Mouse (Mus musculus) right cerebral cortex, postnatal 36 days (tissue): Measurements from ENCODE around the gene Cnpy2.
"Not testable (repeated sequence)": the region's sequence is repeated elsewhere in the genome, so short reads cannot be mapped to it uniquely, and the experiment has no call there.

Source experiments
- DNase-seq, 2 experiments: peaks; one replicate each; pipeline ENCODE4 v3.0.0; 2022; ENCODE audit warnings: low spot score in 2 of 2, mixed read lengths in 1 of 2

The Cnpy2 gene

GRCm38 (mm10) chr10:128310902-128311301 is 11.4 kb upstream of the Cnpy2 start:
- no peak for DNase-seq

GRCm38 (mm10) chr10:128315578-128315977 is 6.7 kb upstream of the Cnpy2 start:
- DNase-seq: no peak

GRCm38 (mm10) chr10:128321641-128322040 is 618 bp upstream of the Cnpy2 start:
- no peak for DNase-seq

- DNase-seq: no peak
Observed at GRCm38 (mm10) chr10:128323516-128323915, 1.3 kb downstream of the Cnpy2 start.

- DNase-seq: peak in 1 of 2 experiments; percentile 24
Observed at GRCm38 (mm10) chr10:128326825-128327224, 4.6 kb downstream of the Cnpy2 start.

DNA sequence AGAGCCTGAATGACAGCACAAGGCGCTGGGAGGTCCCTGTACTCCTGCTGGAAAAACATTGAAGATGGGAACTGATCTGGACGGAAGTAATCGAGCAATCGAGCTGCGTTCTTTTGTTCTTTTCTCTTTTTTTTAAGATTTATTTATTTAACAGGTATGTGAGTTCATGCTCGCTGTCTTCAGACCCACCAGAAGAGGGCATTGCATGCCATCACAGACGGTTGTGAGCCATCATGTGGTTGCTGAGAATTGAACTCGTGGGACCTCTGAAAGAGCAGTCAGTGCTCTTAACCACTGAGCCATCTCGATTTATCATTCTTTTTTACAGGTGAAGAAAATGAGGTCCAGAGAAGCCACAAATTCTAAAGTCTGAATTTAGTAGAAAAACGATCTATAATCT is 5.4 kb downstream of the Cnpy2 start:
- no peak for DNase-seq

- not testable (repeated sequence) for DNase-seq
Observed at GRCm38 (mm10) chr10:128332358-128333249, 10.3 kb downstream of the Cnpy2 start.

DNA sequence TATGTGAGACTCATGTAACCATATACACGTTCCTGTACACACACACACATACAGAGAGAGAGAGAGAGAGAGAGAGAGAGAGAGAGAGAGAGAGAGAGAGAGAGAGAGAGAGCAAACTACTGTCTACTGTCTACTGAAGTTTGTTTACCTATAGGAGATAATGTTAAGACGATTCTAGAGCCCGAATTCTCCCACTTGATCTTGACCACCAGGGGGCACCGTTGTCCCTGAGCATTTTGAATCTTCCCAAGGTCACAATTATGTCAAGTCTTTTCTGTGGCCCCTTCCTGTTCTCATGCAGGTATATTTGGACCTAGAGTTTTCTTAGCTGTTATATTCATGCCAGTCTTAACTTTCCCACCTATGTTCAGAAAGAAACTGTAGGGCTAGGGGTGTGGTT is 13.3 kb downstream of the Cnpy2 start:
- DNase-seq: no peak

DNA sequence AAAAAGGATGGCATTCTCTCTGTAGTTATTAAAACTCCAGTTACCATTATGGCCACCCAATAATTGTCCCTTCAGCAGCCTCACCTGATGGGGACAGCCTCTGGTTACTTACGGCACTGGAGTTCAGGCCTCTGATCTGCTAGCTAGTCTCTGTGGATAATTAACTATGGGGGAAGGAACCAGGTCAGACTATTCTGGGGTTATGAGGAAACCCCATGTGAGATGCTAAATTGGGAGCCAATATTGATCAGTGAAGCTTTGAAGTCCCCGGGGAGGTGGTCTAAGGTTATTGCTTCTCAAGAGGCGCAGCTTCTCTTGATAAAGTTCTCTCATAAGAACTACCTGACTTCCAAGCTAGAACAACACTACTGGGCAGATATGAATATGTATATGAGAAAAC is 13.9 kb downstream of the Cnpy2 start:
- DNase-seq: no peak

GRCm38 (mm10) chr10:128336597-128336996 is 14.3 kb downstream of the Cnpy2 start:
- no peak for DNase-seq

GRCm38 (mm10) chr10:128337306-128338181 is 15.3 kb downstream of the Cnpy2 start, which contains the start of gene Cs:
Cs (plus strand) TSS chr10:128337734.
- DNase-seq: peak; percentile 92 to 93

GRCm38 (mm10) chr10:128338415-128338814 is 16.2 kb downstream of the Cnpy2 start:
- no peak for DNase-seq

DNA sequence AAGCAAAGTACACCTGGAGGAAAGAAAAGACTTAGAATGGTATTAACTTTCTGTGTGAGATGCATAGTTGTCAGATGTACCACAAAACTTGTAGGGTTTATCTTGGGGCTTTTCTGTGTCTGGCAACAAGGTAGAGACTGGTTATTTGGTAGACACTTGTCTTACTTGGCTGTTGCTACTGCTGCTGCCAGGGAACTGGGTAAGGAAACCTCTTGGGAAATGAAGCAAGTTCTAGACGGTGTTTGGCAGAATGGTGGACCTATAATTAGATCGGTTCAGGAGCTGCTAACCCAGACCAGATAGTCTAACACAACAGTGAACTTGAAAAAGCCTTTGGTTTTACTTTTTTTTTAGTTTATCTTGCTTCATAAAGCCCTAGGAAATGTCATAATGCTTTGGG is 16.7 kb downstream of the Cnpy2 start:
- no peak for DNase-seq

DNA sequence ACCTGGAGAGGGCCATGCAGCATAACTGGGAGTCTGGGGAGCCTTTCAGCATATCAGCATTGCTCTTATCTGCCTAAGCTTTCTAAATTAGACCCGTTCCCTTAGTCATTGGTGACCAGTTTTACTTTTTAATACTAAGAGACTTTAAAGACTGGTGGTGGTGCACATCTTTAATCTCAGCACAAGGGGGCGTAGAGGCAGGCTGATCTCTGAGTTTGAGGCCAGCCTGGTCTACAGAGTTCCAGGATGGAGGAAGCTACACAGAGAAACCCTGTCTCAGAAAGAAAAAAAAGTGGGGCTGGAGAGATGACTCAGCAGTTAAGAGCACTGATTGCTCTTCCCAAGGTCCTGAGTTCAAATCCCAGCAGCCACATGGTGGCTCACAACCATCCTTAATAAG is 18.0 kb downstream of the Cnpy2 start:
- no peak for DNase-seq

- no peak for DNase-seq
Observed at GRCm38 (mm10) chr10:128343436-128343835, 21.2 kb downstream of the Cnpy2 start.

DNA sequence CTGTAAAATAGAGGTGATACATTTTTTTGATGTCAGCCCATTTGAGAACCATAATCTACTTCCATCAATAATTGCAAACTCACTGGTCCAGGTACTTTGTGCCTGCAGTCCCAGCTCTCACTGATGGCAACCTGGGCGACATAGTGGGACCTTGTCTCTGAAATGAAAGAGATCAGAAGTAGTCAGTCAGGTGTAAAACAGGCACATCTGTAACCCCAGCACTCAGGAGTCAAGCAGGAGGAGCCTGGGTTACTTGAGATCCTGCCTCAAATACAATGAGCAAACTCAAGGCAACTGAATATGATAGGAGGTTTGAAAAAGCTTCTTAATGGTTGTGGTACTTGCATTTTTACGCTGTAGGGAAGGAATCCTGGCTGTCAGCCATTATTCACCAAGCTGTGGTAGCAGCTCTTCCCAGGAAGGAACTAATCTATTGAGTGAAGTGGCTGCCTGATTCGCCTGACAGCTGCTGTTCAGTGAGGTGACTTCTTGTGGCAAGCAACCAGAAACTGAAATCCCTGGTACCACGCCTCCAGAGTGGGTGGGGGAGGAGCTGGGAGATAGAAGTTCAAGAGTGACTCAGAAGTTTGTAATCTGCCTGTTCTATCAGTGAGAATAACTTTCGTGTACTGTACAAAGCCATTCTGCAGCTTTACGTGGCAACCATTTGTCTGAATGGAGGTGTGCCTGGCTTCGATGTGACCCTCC is 22.5 kb downstream of the Cnpy2 start:
- DNase-seq: peak; percentile 64 to 66

- DNase-seq: no peak
Observed at GRCm38 (mm10) chr10:128347541-128347940, 25.3 kb downstream of the Cnpy2 start.

DNA sequence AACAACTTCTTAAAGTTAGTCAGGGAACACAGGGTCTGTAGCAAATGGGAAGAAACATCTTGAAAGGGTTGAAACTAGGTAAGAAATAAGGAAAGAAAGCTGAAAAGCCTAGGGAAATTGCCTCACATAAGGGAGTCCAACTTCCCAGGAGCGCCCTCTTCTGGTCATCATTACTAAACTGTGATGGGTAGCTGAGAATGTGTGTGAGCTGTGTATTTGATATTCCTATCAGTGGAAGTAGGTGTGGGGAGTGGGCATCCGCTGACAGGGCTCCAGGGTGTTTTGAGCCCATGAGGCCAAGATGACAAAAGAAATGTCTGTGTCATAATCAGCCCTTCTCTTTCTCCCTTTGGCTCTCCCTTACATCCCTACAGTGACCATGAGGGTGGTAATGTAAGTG is 36.5 kb downstream of the Cnpy2 start:
- no peak for DNase-seq

- no peak for DNase-seq
Observed at GRCm38 (mm10) chr10:128359226-128359625, 37.0 kb downstream of the Cnpy2 start.

DNA sequence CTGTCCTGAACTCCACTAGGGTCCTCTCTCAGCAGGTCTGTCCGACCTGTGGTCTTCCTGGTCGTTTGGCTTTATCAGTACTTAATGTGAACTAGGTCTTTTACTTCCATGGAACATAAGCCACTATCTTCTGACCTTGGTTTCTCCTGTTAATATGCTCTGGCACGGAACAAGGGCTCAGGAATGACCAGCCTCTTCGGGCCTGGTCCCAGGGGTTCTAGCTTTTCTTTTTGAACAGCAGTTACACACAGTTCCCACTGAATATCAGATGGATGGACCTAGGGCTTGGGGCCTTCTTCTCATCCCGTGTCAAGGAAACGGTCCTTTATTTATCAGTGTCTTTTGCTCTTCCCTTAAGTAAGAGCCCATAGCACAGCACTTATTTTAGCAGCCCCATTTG is 39.6 kb downstream of the Cnpy2 start:
- no peak for DNase-seq

DNA sequence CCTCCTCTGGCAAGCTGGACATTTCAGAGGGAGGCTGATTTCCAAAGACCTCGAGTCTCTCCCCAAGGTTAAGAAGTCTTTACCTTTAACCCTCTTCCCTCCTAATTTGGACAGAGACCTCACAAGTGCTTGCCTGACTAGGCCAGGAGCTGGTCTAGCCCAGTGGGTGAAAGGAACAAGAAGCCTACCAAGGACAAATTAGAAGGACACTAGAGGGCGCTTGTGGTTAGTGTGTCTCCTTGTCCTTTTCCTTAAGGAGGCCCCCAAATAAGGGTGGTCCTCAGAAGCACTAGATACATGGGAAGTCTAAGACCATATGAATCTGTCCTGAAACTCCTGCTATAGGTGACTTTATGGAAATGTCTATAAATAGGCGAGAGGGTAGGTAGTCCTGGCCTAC is 40.3 kb downstream of the Cnpy2 start:
- DNase-seq: no peak

DNA sequence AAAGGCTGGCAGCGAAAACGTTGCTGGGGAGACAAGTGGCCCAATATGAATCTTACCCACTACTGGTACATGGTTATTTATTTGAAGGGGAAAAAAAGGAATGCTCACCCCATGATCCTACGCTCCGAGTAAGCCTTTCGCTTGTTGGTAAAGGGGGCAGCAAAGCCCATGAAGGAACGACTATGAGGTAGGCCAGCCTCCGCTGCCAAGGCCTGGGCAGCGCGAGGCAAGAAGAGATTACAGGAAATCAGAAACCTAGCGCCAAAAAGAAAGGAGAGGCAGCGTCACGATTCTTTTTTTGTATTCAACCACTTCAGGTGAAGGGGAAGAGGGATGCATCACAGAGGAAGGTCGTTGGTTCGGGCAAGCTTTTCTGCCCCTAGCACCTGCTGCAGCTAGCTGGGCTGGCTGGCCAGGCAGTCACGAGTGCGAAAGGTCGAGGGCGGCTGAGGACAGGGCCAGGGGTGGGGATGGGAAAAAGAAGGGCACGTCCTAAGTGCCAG is 45.7 kb downstream of the Cnpy2 start:
- no peak for DNase-seq
